Mouse (Mus musculus): ENCODE measurements at regions not wholly inside any gene's neighbourhood (a gene's known extent, or its start where the extent isn't known, plus 50 kb on each side); places are given as distances from the start of the nearest gene placed in this dataset.
"Not testable (repeated sequence)": the region's sequence is repeated elsewhere in the genome, so short reads cannot be mapped to it uniquely, and the experiment has no call there.

DNA sequence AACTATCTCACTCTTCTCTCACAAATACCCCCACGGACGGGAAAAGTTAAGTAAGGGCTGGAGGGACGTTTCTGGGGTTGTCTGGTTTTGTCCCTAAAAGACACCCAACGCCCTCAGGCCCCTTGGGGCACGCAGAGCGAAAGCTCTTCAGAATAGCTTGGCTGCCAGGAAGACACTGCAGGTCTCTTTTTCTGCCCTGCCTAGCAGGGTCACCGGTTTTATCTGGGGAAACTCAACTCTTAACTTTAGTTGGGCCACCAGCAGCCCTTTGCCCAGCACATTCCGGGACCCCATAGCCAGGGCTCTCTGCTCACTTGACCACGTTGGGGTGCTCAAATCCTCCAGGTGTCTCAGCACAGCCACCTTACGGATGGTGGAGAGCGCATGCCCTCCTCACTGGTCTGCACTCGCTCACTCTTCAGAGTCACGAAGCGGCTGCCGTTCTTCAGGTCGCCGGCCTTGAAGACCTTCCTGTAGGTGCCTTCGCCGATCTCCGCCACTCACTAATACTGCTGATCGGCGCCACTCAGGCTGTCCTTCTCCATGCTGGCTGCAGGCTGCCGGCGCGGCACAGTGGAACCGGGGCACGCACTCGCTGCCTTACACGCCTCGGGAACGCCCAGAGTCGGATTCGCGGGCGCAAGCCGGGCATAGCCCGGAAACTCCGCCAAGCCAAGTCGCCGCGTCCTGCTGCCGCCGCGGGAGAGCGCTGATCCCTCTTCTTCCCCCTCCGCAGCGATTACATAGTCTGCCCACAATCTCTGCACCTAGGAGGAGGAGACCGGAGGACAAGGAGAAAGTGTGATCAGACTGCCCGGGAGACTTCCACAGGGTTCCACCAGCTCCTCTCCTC lies 83.0 kb downstream of the Ulbp1 start:
- Histone ChIP-seq H3K9ac (replicated peaks; ENCODE audit: low read length) (peak overlapping the region; percentile 47; the same call in 1 of the 2 replicates), H3K27ac (replicated peaks; ENCODE audit: low read depth, low read length) (no peak overlapping the region), H3K27me3 (ENCODE audit: control insufficient read depth, insufficient read depth, low read length) (peaks cover 37% of the 10 kb centered on the region), H3K4me2 (ENCODE audit: low read length) (peak overlapping the region; percentile 99), H3K4me3 (replicated peaks; ENCODE audit: low read depth, low read length) (peak overlapping the region; percentile 58), H3K36me3 (ENCODE audit: control insufficient read depth, insufficient read depth, low read length) (no peaks in the 10 kb centered on the region), H3K4me1 (ENCODE audit: control insufficient read depth, insufficient read depth, low read length) (peaks cover 3% of the 10 kb centered on the region; the same call in 1 of the 2 replicates), H3K9me3 (ENCODE audit: control insufficient read depth, low read length) (no peaks in the 10 kb centered on the region)
- DNase-seq: peak; percentile 68
- ATAC-seq (ENCODE audit: low FRiP score, low TSS enrichment): peak; percentile 53; the same call in 1 of the 2 replicates
- WGBS: 9% methylated on average over 48 of the region's 49 CpGs

DNA sequence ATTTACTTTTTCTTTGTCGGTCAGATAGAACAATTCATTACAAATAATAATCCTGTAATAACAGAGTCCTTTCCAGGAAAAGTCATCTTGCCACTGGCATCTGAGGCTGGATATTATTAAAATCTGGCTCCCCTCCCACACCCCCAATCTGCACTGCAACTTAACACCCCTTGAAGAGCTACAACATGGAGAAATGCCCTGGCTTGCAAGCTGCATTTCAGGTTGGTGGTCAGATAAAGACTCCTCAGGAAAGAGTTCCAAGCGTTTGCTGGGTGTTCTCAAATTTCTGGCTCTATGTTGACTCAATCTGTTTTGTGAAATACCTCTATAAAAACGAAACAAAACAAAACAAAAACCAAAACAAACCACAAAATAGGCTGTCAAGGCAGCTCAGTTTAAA lies 114.6 kb downstream of the Ulbp1 start:
- H3K4me2 ChIP-seq (ENCODE audit: low read length); DNase-seq; H3K27me3 ChIP-seq (ENCODE audit: control insufficient read depth, insufficient read depth, low read length); ATAC-seq (ENCODE audit: low FRiP score, low TSS enrichment); H3K9me3 ChIP-seq (ENCODE audit: control insufficient read depth, low read length); H3K27ac ChIP-seq (replicated peaks; ENCODE audit: low read depth, low read length); H3K4me1 ChIP-seq (ENCODE audit: control insufficient read depth, insufficient read depth, low read length); H3K4me3 ChIP-seq (replicated peaks; ENCODE audit: low read depth, low read length); H3K36me3 ChIP-seq (ENCODE audit: control insufficient read depth, insufficient read depth, low read length); H3K9ac ChIP-seq (replicated peaks; ENCODE audit: low read length): not testable (repeated sequence)
- WGBS: 69% methylated on average over 3 of the region's 3 CpGs

DNA sequence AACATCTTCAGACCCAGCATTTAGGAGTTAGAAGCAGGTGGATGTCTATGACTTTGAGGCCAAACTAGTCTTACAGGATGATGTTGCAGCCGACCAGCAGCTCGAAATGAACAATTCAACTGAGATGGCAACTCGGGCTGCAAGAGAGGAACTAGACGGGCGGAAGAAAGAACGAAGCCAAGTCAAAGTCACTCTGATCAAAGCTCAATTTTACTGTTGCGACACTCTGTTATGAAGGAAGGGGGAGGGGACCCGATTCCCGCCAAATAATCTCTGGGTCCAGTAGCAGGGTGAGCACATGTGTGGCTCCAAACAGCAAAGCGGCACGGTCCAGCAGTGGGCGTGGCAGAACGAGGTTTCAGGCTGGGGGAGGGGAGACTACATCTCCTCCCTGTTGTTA lies 129.1 kb downstream of the Ulbp1 start:
- H3K4me3 ChIP-seq (replicated peaks; ENCODE audit: low read depth, low read length); H3K9me3 ChIP-seq (ENCODE audit: control insufficient read depth, low read length): not testable (repeated sequence)

DNA sequence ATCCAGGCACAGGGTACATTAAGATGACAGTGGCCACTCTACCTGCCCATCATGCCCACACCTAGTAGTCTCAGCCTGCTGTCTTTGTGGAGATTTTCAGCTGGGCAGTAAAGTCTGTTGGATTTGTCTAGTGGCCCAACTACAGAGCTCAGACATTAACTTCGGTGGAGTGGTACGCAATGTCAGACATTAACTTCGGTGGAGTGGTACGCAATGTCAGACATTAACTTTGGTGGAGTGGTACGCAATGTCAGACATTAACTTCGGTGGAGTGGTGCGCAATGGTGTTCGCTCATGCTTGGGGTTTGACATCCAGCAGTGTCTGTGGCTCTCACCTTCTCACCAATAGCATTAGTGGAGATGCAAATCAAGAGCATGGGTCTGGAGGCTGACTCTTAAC lies 129.7 kb downstream of the Ulbp1 start:
- not testable (repeated sequence) for H3K4me2 ChIP-seq (ENCODE audit: low read length); H3K4me1 ChIP-seq (ENCODE audit: control insufficient read depth, insufficient read depth, low read length); H3K9ac ChIP-seq (replicated peaks; ENCODE audit: low read length); H3K4me3 ChIP-seq (replicated peaks; ENCODE audit: low read depth, low read length); H3K27ac ChIP-seq (replicated peaks; ENCODE audit: low read depth, low read length); DNase-seq; H3K27me3 ChIP-seq (ENCODE audit: control insufficient read depth, insufficient read depth, low read length); H3K36me3 ChIP-seq (ENCODE audit: control insufficient read depth, insufficient read depth, low read length); H3K9me3 ChIP-seq (ENCODE audit: control insufficient read depth, low read length); ATAC-seq (ENCODE audit: low FRiP score, low TSS enrichment)
- 98% methylated on average over 8 of the region's 8 CpGs for WGBS

More for the DNA sequence above, 129.1 kb downstream of the Ulbp1 start:
- not testable (repeated sequence) for H3K4me2 ChIP-seq (ENCODE audit: low read length); H3K36me3 ChIP-seq (ENCODE audit: control insufficient read depth, insufficient read depth, low read length); ATAC-seq (ENCODE audit: low FRiP score, low TSS enrichment); DNase-seq; H3K27me3 ChIP-seq (ENCODE audit: control insufficient read depth, insufficient read depth, low read length); H3K27ac ChIP-seq (replicated peaks; ENCODE audit: low read depth, low read length); H3K4me1 ChIP-seq (ENCODE audit: control insufficient read depth, insufficient read depth, low read length); H3K9ac ChIP-seq (replicated peaks; ENCODE audit: low read length)
- 95% methylated on average over 13 of the region's 13 CpGs for WGBS

DNA sequence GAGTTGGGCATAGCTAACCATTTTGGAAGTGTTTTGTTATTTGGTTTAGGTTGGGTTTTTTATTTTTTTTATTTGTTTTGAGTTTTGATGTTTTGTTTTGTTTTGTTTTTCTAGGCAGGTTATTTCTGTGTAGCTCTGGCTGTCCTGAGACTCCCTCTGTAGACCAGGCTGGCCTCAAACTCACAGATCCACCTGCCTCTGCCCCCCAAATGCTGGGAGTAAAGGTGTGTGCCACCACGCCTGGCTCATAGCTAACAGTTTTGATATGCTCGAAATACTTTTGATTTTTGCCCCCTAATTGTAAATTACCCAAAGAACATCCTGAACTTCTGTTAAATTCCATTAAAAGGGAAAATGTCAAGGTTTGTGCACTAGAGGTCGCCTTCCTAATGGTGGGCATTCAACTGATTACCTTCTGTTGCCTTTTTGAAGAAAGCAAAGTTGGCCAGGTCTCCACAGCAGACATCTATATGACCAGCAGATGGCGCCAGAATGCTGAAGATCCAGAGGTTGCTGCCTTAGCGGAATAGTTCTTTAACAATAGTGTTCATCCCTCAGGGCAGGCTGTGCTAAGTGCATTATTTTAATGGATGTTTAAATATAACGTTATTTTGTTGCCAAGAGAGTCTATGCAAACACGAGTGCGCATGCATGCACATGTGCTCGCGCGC lies 121.2 kb upstream of the Cnksr3 start:
- no peaks in the 10 kb centered on the region for H3K36me3 ChIP-seq (ENCODE audit: control insufficient read depth, insufficient read depth, low read length)
- no peaks in the 10 kb centered on the region for H3K27me3 ChIP-seq (ENCODE audit: control insufficient read depth, insufficient read depth, low read length)
- 46% methylated on average over 11 of the region's 11 CpGs for WGBS
- DNase-seq (peak; percentile 95), ATAC-seq (ENCODE audit: low FRiP score, low TSS enrichment) (peak; percentile 90)
- no peak overlapping the region for H3K27ac ChIP-seq (replicated peaks; ENCODE audit: low read depth, low read length)
- H3K4me2 ChIP-seq (ENCODE audit: low read length): no peak overlapping the region
- H3K4me1 ChIP-seq (ENCODE audit: control insufficient read depth, insufficient read depth, low read length): no peaks in the 10 kb centered on the region
- H3K9me3 ChIP-seq (ENCODE audit: control insufficient read depth, low read length): no peaks in the 10 kb centered on the region
- no peak overlapping the region for H3K4me3 ChIP-seq (replicated peaks; ENCODE audit: low read depth, low read length)
- no peak overlapping the region for H3K9ac ChIP-seq (replicated peaks; ENCODE audit: low read length)

DNA sequence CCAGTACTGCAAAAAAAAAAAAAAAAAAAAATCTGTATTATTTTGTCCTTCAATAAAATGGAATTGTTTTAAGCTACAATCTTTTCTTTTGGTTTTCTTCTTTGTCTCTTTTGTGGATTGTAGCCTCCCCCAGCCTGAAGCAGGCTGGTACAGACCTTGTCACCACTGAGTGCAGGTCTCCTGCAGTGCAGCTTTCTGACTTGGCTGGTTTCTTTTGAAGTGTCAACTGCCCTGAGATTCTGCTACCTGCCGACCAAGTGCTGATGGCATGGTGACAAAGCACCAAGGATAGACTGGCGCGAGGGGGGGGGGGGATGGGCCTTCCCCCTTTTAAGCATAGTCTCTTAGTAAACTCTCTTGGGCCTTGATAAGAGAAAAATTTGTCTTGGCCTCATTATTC lies 116.2 kb upstream of the Cnksr3 start:
- 45% methylated on average over 3 of the region's 3 CpGs for WGBS
- Histone ChIP-seq H3K4me3 (replicated peaks; ENCODE audit: low read depth, low read length) (no peak overlapping the region), H3K27ac (replicated peaks; ENCODE audit: low read depth, low read length) (no peak overlapping the region), H3K4me1 (ENCODE audit: control insufficient read depth, insufficient read depth, low read length) (no peaks in the 10 kb centered on the region), H3K9me3 (ENCODE audit: control insufficient read depth, low read length) (no peaks in the 10 kb centered on the region), H3K36me3 (ENCODE audit: control insufficient read depth, insufficient read depth, low read length) (no peaks in the 10 kb centered on the region), H3K27me3 (ENCODE audit: control insufficient read depth, insufficient read depth, low read length) (no peaks in the 10 kb centered on the region), H3K4me2 (ENCODE audit: low read length) (no peak overlapping the region), H3K9ac (replicated peaks; ENCODE audit: low read length) (no peak overlapping the region)
- no peak for DNase-seq
- ATAC-seq (ENCODE audit: low FRiP score, low TSS enrichment): no peak

DNA sequence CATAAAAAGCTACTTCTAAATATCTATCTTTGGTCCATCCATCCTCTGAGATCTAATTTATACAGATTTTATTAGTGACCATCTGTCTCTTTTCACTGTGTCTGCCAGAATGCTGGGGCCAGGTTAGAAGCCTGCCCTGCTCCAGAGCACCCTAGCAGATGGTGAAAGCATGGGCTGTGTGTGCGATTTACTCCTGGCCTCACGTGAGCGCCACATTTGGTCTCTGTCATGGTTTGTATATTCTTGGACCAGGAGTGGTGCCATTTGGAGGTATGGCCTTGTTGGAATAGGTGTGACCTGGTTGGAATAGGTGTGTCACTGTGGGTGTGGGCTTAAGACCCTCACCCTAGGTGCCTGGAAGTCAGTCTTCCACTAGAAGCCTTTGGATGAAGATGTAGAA lies 115.0 kb upstream of the Cnksr3 start:
- not testable (repeated sequence) for H3K9ac ChIP-seq (replicated peaks; ENCODE audit: low read length); H3K27ac ChIP-seq (replicated peaks; ENCODE audit: low read depth, low read length); ATAC-seq (ENCODE audit: low FRiP score, low TSS enrichment); H3K27me3 ChIP-seq (ENCODE audit: control insufficient read depth, insufficient read depth, low read length); DNase-seq; H3K9me3 ChIP-seq (ENCODE audit: control insufficient read depth, low read length); H3K4me1 ChIP-seq (ENCODE audit: control insufficient read depth, insufficient read depth, low read length); H3K4me2 ChIP-seq (ENCODE audit: low read length); H3K36me3 ChIP-seq (ENCODE audit: control insufficient read depth, insufficient read depth, low read length); H3K4me3 ChIP-seq (replicated peaks; ENCODE audit: low read depth, low read length)
- 94% methylated on average over 3 of the region's 3 CpGs for WGBS

DNA sequence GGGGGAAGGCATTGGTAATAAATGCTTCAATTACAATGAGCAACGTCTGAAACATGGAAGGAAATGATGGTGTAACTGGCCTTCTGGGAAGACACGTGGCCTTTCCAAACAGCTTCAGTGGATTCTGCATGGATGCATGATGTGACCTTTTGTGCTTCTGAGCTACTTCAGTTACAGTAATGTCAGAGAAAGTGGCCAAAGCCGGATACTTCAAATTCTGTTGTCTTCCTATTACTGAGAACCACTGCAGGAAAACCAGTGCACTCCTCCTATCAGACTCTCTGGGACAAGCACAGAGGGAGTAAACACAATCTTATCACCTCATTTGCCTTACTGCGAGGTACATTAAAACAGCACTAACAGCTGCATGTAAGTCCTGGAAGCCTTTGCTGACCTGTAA lies 113.0 kb upstream of the Cnksr3 start:
- Histone ChIP-seq H3K27me3 (ENCODE audit: control insufficient read depth, insufficient read depth, low read length) (no peaks in the 10 kb centered on the region), H3K27ac (replicated peaks; ENCODE audit: low read depth, low read length) (no peak overlapping the region), H3K4me2 (ENCODE audit: low read length) (no peak overlapping the region), H3K4me3 (replicated peaks; ENCODE audit: low read depth, low read length) (no peak overlapping the region), H3K4me1 (ENCODE audit: control insufficient read depth, insufficient read depth, low read length) (no peaks in the 10 kb centered on the region), H3K36me3 (ENCODE audit: control insufficient read depth, insufficient read depth, low read length) (no peaks in the 10 kb centered on the region), H3K9me3 (ENCODE audit: control insufficient read depth, low read length) (no peaks in the 10 kb centered on the region), H3K9ac (replicated peaks; ENCODE audit: low read length) (no peak overlapping the region)
- ATAC-seq (ENCODE audit: low FRiP score, low TSS enrichment): no peak
- 80% methylated on average over 4 of the region's 4 CpGs for WGBS
- no peak for DNase-seq

DNA sequence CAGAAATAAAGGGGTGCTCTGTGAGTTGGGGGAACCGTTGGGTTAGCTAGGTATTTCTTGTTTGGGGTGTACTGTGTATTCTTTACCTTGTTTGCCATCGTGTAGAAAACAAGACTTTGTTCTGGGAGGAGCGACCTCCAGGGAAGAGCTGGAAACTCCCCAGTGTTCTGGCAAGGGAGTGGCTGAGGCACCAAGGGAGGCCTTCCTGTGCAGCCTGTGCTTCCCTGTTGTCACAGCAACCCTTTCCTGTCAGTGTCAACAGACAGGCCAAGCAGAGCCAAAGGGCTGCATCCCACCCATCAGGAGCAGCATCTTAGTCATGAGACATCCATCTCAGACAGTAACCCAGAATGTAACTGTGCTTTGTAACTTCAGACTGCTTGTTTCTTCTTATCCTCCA lies 111.2 kb upstream of the Cnksr3 start:
- Histone ChIP-seq H3K9me3 (ENCODE audit: control insufficient read depth, low read length) (no peaks in the 10 kb centered on the region), H3K36me3 (ENCODE audit: control insufficient read depth, insufficient read depth, low read length) (no peaks in the 10 kb centered on the region), H3K4me1 (ENCODE audit: control insufficient read depth, insufficient read depth, low read length) (no peaks in the 10 kb centered on the region), H3K4me2 (ENCODE audit: low read length) (no peak overlapping the region), H3K9ac (replicated peaks; ENCODE audit: low read length) (no peak overlapping the region), H3K27ac (replicated peaks; ENCODE audit: low read depth, low read length) (no peak overlapping the region), H3K27me3 (ENCODE audit: control insufficient read depth, insufficient read depth, low read length) (no peaks in the 10 kb centered on the region), H3K4me3 (replicated peaks; ENCODE audit: low read depth, low read length) (no peak overlapping the region)
- no peak for DNase-seq
- 30% methylated on average over 3 of the region's 3 CpGs for WGBS
- no peak for ATAC-seq (ENCODE audit: low FRiP score, low TSS enrichment)
